Mouse (Mus musculus) limb, embryonic 13.5 days (tissue): ENCODE measurements at regions not wholly inside any gene's neighbourhood (a gene's known extent, or its start where the extent isn't known, plus 50 kb on each side); places are given as distances from the start of the nearest gene placed in this dataset.

Source experiments
- ATAC-seq: fragments of 200-750 bp; cut with Nextera tagmentation; 2 replicates; pipeline ENCODE4 v1.8.0; 2017; ENCODE audit warnings: low read depth, moderate number of reproducible peaks, moderate TSS enrichment; ENCODE audit not compliant: low FRiP score
- H3K27ac ChIP-seq: fragments of 300-500 bp; sonication (generic); 2 replicates; pipeline ENCODE4 v1.5.1; 2015; ENCODE audit warnings: inconsistent platforms, mild to moderate bottlenecking, moderate library complexity
- H3K27me3 ChIP-seq: fragments of 300-500 bp; sonication (generic); 2 replicates; pipeline ENCODE4 v1.6.1; 2015; ENCODE audit warnings: mild to moderate bottlenecking, inconsistent platforms
- H3K36me3 ChIP-seq: fragments of 300-500 bp; sonication (generic); 2 replicates; pipeline ENCODE4 v1.6.1; 2015; ENCODE audit warnings: inconsistent platforms, mild to moderate bottlenecking, moderate library complexity
- H3K4me1 ChIP-seq: fragments of 300-500 bp; sonication (generic); 2 replicates; pipeline ENCODE4 v1.6.1; 2015; ENCODE audit warnings: inconsistent platforms
- H3K4me2 ChIP-seq: fragments of 300-500 bp; sonication (generic); replicated peaks from 2 replicates; pipeline ENCODE4 v1.6.1; 2015; ENCODE audit warnings: inconsistent platforms, mild to moderate bottlenecking, moderate library complexity
- H3K4me3 ChIP-seq: fragments of 300-500 bp; sonication (generic); 2 replicates; pipeline ENCODE4 v1.5.1; 2015; ENCODE audit warnings: moderate library complexity, mild to moderate bottlenecking, inconsistent platforms
- H3K9ac ChIP-seq: fragments of 300-500 bp; sonication (generic); 2 replicates; pipeline ENCODE4 v1.6.1; 2015; ENCODE audit warnings: mild to moderate bottlenecking, inconsistent platforms
- H3K9me3 ChIP-seq: fragments of 300-500 bp; sonication (generic); 2 replicates; pipeline ENCODE4 v1.6.1; 2016; ENCODE audit warnings: inconsistent platforms
- WGBS: fragments of 180-500 bp; shearing (Covaris S2); methylation state at CpG from one replicate; pipeline ENCODE4 v1.1.7; 2015; 5-methylcytosine and 5-hydroxymethylcytosine counted together

GRCm38 (mm10) chr2:19714025-19714424 is 56.5 kb downstream of the Otud1 start:
- Histone ChIP-seq H3K36me3 (no peaks in the 10 kb centered on the region), H3K27me3 (no peaks in the 10 kb centered on the region), H3K4me2 (no peak overlapping the region), H3K9ac (no peak overlapping the region), H3K4me1 (no peaks in the 10 kb centered on the region), H3K4me3 (no peak overlapping the region), H3K27ac (no peak overlapping the region), H3K9me3 (no peaks in the 10 kb centered on the region)
- 71% methylated on average over 3 of the region's 3 CpGs for WGBS
- ATAC-seq: no peak

DNA sequence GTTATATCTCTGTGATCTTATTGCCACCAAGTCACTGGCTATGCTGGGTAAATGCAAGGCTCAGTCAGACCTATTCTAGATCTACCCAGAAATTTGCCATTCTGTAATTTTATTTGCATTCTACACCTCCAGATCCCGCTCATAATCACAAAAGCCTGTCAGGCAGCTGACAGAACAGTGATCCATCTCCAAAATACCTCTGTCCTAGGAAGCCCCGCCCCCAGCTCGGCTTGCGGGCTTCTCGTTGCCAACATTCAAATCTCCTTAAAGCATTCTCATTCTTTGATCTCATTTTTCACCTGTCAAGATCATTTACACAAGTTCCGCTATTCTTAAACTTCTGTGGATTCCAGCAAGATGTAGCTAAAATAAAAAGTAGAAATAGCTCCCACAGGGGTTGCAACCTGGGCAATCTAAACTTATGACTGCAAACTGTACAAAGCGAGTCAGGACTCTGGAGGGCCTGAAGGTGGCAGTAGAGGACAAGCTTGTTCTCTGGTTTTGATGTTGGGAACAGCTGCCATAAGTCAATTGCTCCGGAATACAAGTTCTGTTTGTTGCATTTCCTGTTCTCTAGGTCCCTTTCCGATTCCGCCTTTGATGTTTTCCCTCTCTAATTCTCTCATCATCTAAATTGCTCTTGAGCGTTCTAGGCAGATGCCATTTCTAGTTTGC is 58.1 kb downstream of the Otud1 start:
- Histone ChIP-seq H3K4me1 (no peaks in the 10 kb centered on the region), H3K9me3 (no peaks in the 10 kb centered on the region), H3K27ac (no peak overlapping the region), H3K36me3 (no peaks in the 10 kb centered on the region), H3K9ac (no peak overlapping the region), H3K4me3 (peak overlapping the region; percentile 28), H3K4me2 (peak overlapping the region; percentile 53), H3K27me3 (no peaks in the 10 kb centered on the region)
- 15% methylated on average over 11 of the region's 11 CpGs for WGBS
- peak; percentile 81 for ATAC-seq

DNA sequence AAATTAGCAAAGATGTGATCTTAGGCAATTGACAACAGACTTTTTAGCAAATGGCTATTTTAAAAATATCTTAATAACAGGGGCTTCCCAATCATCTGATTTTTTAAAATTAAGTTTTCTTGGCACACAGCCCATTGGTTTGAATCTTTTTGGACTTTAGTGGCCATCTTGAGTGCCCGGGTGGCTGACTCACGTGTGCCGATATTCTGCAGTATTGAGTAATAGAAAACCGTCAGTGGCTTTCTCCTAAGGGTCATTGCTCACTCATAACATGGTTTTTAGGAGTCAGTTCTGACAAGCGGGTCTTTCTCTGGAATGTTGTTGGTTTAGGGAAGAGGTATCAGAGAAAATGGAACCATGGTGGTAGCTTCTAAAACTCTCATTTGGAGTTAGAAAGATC is 58.8 kb downstream of the Otud1 start:
- Histone ChIP-seq H3K9ac (no peak overlapping the region), H3K4me3 (no peak overlapping the region), H3K4me1 (no peaks in the 10 kb centered on the region), H3K27me3 (no peaks in the 10 kb centered on the region), H3K4me2 (no peak overlapping the region), H3K9me3 (no peaks in the 10 kb centered on the region), H3K27ac (no peak overlapping the region), H3K36me3 (no peaks in the 10 kb centered on the region)
- WGBS: 86% methylated on average over 5 of the region's 5 CpGs
- no peak for ATAC-seq

- peaks cover 6% of the 10 kb centered on the region; the same call in 1 of the 2 replicates for H3K27me3 ChIP-seq
- H3K4me1 ChIP-seq: no peaks in the 10 kb centered on the region
- no peak overlapping the region for H3K4me3 ChIP-seq
- 92% methylated on average over 6 of the region's 6 CpGs for WGBS
- no peak overlapping the region for H3K4me2 ChIP-seq
- no peak overlapping the region for H3K27ac ChIP-seq
- H3K36me3 ChIP-seq: no peaks in the 10 kb centered on the region
- H3K9ac ChIP-seq: no peak overlapping the region
- no peaks in the 10 kb centered on the region for H3K9me3 ChIP-seq
- ATAC-seq: no peak
These were observed 68.5 kb downstream of the Otud1 start for GRCm38 (mm10) chr2:19726085-19726484.

GRCm38 (mm10) chr2:19726904-19727303 is 69.4 kb downstream of the Otud1 start:
- no peak for ATAC-seq
- Histone ChIP-seq H3K9ac (no peak overlapping the region), H3K36me3 (no peaks in the 10 kb centered on the region), H3K27me3 (peaks cover 6% of the 10 kb centered on the region; the same call in 1 of the 2 replicates), H3K9me3 (no peaks in the 10 kb centered on the region), H3K27ac (no peak overlapping the region), H3K4me3 (no peak overlapping the region), H3K4me1 (no peaks in the 10 kb centered on the region), H3K4me2 (no peak overlapping the region)
- 12% methylated on average over 9 of the region's 9 CpGs for WGBS

GRCm38 (mm10) chr2:19732922-19733859 is 75.6 kb downstream of the Otud1 start:
- no peak overlapping the region for H3K27ac ChIP-seq
- no peak overlapping the region for H3K9ac ChIP-seq
- H3K27me3 ChIP-seq: peaks cover 7% of the 10 kb centered on the region; the same call in 1 of the 2 replicates
- H3K4me2 ChIP-seq: no peak overlapping the region
- no peaks in the 10 kb centered on the region for H3K9me3 ChIP-seq
- 52% methylated on average over 12 of the region's 12 CpGs for WGBS
- H3K4me3 ChIP-seq: no peak overlapping the region
- ATAC-seq: no peak
- H3K4me1 ChIP-seq: no peaks in the 10 kb centered on the region
- H3K36me3 ChIP-seq: no peaks in the 10 kb centered on the region

DNA sequence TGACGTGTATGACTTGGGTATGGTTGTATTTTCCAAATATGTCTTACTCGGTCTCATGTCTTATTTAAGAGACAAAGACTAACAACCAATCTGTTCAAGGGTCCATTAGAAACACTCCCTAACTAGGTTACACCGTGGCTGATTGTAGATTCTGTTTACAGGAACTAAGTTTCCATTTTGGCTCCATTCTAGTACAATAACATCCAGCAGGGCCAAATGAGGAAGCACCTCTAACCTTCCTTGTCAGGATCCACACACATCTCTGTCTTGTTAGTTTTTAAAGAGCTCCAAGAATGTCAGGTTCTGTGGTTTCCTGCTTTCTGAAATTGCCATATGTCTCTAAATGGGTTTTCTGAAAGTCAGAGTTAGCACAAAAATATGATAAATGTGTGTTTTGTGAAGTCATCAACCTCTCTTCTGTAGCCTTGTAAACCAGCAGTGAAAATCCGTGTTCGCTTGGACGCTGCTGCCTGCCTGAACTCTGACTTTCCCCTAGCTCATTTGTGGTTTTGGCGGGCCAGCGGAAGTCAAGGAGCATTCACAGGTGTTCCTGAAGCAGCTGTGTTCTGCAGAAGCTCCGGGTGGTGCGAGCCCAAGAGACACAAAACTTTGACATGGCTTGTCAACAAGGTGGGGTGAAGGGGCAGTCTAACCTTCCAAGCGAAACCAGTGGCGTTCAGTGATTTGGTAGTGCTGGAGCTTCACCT is 76.8 kb downstream of the Otud1 start:
- H3K4me3 ChIP-seq: no peak overlapping the region
- ATAC-seq: no peak

GRCm38 (mm10) chr2:19741508-19741907 is 84.0 kb downstream of the Otud1 start:
- Histone ChIP-seq H3K27me3 (no peaks in the 10 kb centered on the region; the same call in none of the 2 replicates), H3K9me3 (0 out of 2 replicates have a peak, but pooled peaks cover 2% of the 10 kb centered on the region), H3K4me3 (no peak overlapping the region), H3K36me3 (no peaks in the 10 kb centered on the region), H3K9ac (no peak overlapping the region), H3K27ac (no peak overlapping the region), H3K4me2 (no peak overlapping the region), H3K4me1 (0 out of 2 replicates have a peak, but pooled peaks cover 3% of the 10 kb centered on the region)
- no peak for ATAC-seq

More for the DNA sequence above, 76.8 kb downstream of the Otud1 start:
- Histone ChIP-seq H3K27me3 (peaks cover 5% of the 10 kb centered on the region), H3K4me1 (no peaks in the 10 kb centered on the region), H3K27ac (no peak overlapping the region), H3K9ac (no peak overlapping the region), H3K36me3 (no peaks in the 10 kb centered on the region), H3K9me3 (no peaks in the 10 kb centered on the region), H3K4me2 (no peak overlapping the region)
- 66% methylated on average over 12 of the region's 12 CpGs for WGBS

- no peaks in the 10 kb centered on the region for H3K36me3 ChIP-seq
- no peak overlapping the region for H3K27ac ChIP-seq
- no peak overlapping the region for H3K4me2 ChIP-seq
- no peak for ATAC-seq
- 58% methylated on average over 4 of the region's 4 CpGs for WGBS
- H3K4me3 ChIP-seq: no peak overlapping the region
- 0 out of 2 replicates have a peak, but pooled peaks cover 2% of the 10 kb centered on the region for H3K9me3 ChIP-seq
- 0 out of 2 replicates have a peak, but pooled peaks cover 3% of the 10 kb centered on the region for H3K4me1 ChIP-seq
- H3K9ac ChIP-seq: no peak overlapping the region
- H3K27me3 ChIP-seq: no peaks in the 10 kb centered on the region; the same call in none of the 2 replicates
These were observed 85.9 kb downstream of the Otud1 start for GRCm38 (mm10) chr2:19743467-19743866.

DNA sequence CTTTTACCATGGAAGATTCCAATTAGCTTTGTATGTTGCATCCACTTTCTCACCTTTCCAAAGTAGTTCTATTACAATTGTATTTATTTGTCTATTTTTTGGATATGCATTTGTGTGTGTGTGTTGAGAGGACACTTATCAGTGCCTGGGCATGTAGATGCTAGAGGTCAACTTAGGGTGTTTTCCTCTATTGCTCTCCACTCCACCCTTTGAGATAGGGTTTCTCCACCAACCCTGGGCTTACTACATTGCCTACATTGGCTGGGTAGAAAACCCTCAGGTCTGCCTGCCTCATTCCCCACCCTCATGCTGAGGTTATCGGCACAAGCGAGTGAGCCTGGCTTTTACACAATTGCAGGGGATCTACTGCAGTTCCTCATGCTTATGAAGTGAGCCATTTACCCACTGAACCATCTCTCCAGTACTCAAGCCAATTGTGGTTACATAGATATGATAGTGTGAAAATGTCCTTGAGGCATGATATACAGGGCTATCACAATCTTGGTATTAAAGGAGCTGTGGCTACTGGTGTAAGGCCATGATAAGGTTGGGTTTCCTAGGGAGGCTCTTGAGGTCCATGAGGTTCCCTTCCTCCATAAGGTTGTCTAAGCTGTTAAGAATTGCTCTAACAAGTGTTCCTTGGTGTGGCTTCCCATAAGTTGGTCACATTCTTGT is 87.6 kb downstream of the Otud1 start:
- no peak overlapping the region for H3K9ac ChIP-seq
- WGBS: 97% methylated on average over 2 of the region's 2 CpGs
- ATAC-seq: no peak
- no peak overlapping the region for H3K4me2 ChIP-seq
- H3K4me3 ChIP-seq: no peak overlapping the region
- H3K36me3 ChIP-seq: no peaks in the 10 kb centered on the region
- 0 out of 2 replicates have a peak, but pooled peaks cover 2% of the 10 kb centered on the region for H3K9me3 ChIP-seq
- H3K27me3 ChIP-seq: no peaks in the 10 kb centered on the region
- 0 out of 2 replicates have a peak, but pooled peaks cover 3% of the 10 kb centered on the region for H3K4me1 ChIP-seq
- no peak overlapping the region for H3K27ac ChIP-seq

- H3K9ac ChIP-seq: no peak overlapping the region
- H3K4me2 ChIP-seq: no peak overlapping the region
- H3K4me3 ChIP-seq: no peak overlapping the region
- 0 out of 2 replicates have a peak, but pooled peaks cover 2% of the 10 kb centered on the region for H3K27me3 ChIP-seq
- H3K27ac ChIP-seq: no peak overlapping the region
- no peaks in the 10 kb centered on the region for H3K36me3 ChIP-seq
- no peaks in the 10 kb centered on the region for H3K9me3 ChIP-seq
- WGBS: 87% methylated on average over 11 of the region's 11 CpGs
- ATAC-seq: no peak
- no peaks in the 10 kb centered on the region for H3K4me1 ChIP-seq
These were observed 95.2 kb downstream of the Otud1 start for GRCm38 (mm10) chr2:19752753-19753152.
